Mouse (Mus musculus) liver, adult 2 months (tissue): ENCODE measurements around the gene 3110018I06Rik. TPM values are rescaled to one million over a fixed set of nuclear protein-coding genes. Genes with fewer than 3 reads are reported as not detected.

ENCODE experiments used
- DNase-seq: peaks from one replicate; pipeline ENCODE4 v3.0.0-alpha.2; 2011; ENCODE audit warnings: low read depth, low spot score; ENCODE audit errors: extremely low read depth
- H3K27ac ChIP-seq: fragments of 200-500 bp; replicated peaks from 2 replicates; pipeline ENCODE4 v1.5.1; 2012; ENCODE audit warnings: low read depth, mild to moderate bottlenecking, control low read depth, inconsistent platforms, low read length; ENCODE audit not compliant: insufficient read depth
- H3K27me3 ChIP-seq: fragments of 200-500 bp; 2 replicates; pipeline ENCODE4 v1.6.1; 2012; ENCODE audit warnings: mild to moderate bottlenecking, moderate library complexity, low read length, inconsistent platforms; ENCODE audit not compliant: control insufficient read depth, insufficient read depth
- H3K36me3 ChIP-seq: fragments of 200-500 bp; 2 replicates; pipeline ENCODE4 v1.6.1; 2012; ENCODE audit warnings: low read length, inconsistent platforms; ENCODE audit not compliant: control insufficient read depth, insufficient read depth
- H3K4me1 ChIP-seq: fragments of 200-500 bp; 2 replicates; pipeline ENCODE4 v1.6.1; 2011; ENCODE audit warnings: low read length; ENCODE audit not compliant: control insufficient read depth, insufficient read depth
- H3K4me3 ChIP-seq: fragments of 200-500 bp; 2 replicates; pipeline ENCODE4 v1.5.1; 2011; ENCODE audit warnings: low read depth, mild to moderate bottlenecking, control low read depth, low read length, moderate library complexity; ENCODE audit not compliant: insufficient read depth
- H3K79me2 ChIP-seq: fragments of 200-500 bp; 2 replicates; pipeline ENCODE4 v1.6.1; 2012; ENCODE audit warnings: inconsistent platforms, mild to moderate bottlenecking, low read length, moderate library complexity; ENCODE audit not compliant: control insufficient read depth, insufficient read depth
- H3K9ac ChIP-seq: fragments of 200-500 bp; 2 replicates; pipeline ENCODE4 v1.6.1; 2012; ENCODE audit warnings: low read depth, mild to moderate bottlenecking, control low read depth, inconsistent platforms, low read length
- CTCF ChIP-seq: fragments of 200-500 bp; IDR thresholded peaks from 2 replicates; pipeline ENCODE4 v1.5.1; 2011; ENCODE audit warnings: low read depth, low read length, control low read depth
- POLR2A ChIP-seq: fragments of 200-500 bp; IDR thresholded peaks from 2 replicates; pipeline ENCODE4 v1.6.1; 2011; ENCODE audit warnings: low read length, control low read depth; ENCODE audit not compliant: insufficient read depth; ENCODE audit errors: extremely low read depth
- WGBS: fragments of 180-500 bp; shearing (Covaris S2); methylation state at CpG from one replicate; pipeline ENCODE4 v1.1.7; 2018; 5-methylcytosine and 5-hydroxymethylcytosine counted together
- polyA plus RNA-seq: library from polyadenylated mRNA; depleted of rRNA; stranded (reverse); fragments of >200 nt; gene quantifications from 2 replicates; pipeline ENCODE4 v1.2.3, GENCODE M21; 2012
- total RNA-seq: library from RNA; depleted of rRNA; stranded (reverse); fragments of >200 nt; gene quantifications from 2 replicates; pipeline ENCODE4 v1.2.3, GENCODE M21; 2014

The 3110018I06Rik gene
- total and polyA plus RNA-seq, 2 experiments, result not detected

- TF ChIP-seq POLR2A (no peak), CTCF (no peak)
- no peak overlapping the region for H3K27ac ChIP-seq
- no peaks in the 10 kb centered on the region for H3K79me2 ChIP-seq
- H3K4me1 ChIP-seq, result no peaks in the 10 kb centered on the region
- no peak overlapping the region for H3K9ac ChIP-seq
- H3K27me3 ChIP-seq, result no peaks in the 10 kb centered on the region; the same call in 1 of the 2 replicates
- WGBS, result 81% methylated on average over 11 of the region's 11 CpGs
- no peak overlapping the region for H3K4me3 ChIP-seq
- no peak for DNase-seq
- H3K36me3 ChIP-seq, result no peaks in the 10 kb centered on the region
Measured at GRCm38 (mm10) chr12:107516265-107517217, 28.1 kb downstream of the 3110018I06Rik start.

GRCm38 (mm10) chr12:107520941-107521340 is 32.5 kb downstream of the 3110018I06Rik start:
- no peaks in the 10 kb centered on the region for H3K79me2 ChIP-seq
- WGBS, result 86% methylated on average over 3 of the region's 3 CpGs
- DNase-seq, result no peak
- no peak overlapping the region for H3K27ac ChIP-seq
- H3K36me3 ChIP-seq, result no peaks in the 10 kb centered on the region
- no peak overlapping the region for H3K4me3 ChIP-seq
- TF ChIP-seq CTCF, result no peak
- TF ChIP-seq POLR2A, result no peak
- no peaks in the 10 kb centered on the region for H3K4me1 ChIP-seq
- no peak overlapping the region for H3K9ac ChIP-seq
- H3K27me3 ChIP-seq, result no peaks in the 10 kb centered on the region

DNA sequence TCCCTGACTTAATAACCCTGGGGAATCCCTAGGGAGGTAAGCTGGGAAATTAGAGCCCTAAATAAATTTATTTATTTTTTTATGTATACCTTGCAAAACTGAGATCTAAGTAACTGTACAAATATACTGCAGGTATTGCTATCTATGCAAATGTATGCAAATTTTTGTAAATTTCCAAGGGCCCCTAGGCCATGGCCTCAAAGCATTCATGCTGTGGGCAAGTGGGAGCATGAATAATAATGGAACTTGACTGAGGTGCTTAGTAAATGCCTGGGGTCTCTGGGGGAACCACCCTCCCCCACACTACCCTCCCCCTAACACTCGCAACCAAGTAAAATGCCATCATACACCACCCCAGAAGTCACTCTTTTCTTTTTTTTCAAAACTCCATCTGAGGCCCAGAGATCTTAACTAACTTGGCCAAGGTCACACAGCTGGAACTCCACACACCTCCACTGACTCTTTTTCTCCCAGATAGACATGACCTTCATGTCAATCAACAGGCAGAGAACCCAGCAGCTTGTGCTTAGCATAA is 40.0 kb downstream of the 3110018I06Rik start:
- no peaks in the 10 kb centered on the region for H3K36me3 ChIP-seq
- no peaks in the 10 kb centered on the region for H3K27me3 ChIP-seq
- no peaks in the 10 kb centered on the region for H3K4me1 ChIP-seq
- DNase-seq, result no peak
- TF ChIP-seq CTCF (no peak), POLR2A (no peak)
- no peak overlapping the region for H3K27ac ChIP-seq
- WGBS, result 75% methylated on average over 1 of the region's 1 CpGs
- H3K9ac ChIP-seq, result no peak overlapping the region
- H3K4me3 ChIP-seq, result no peak overlapping the region
- H3K79me2 ChIP-seq, result no peaks in the 10 kb centered on the region

DNA sequence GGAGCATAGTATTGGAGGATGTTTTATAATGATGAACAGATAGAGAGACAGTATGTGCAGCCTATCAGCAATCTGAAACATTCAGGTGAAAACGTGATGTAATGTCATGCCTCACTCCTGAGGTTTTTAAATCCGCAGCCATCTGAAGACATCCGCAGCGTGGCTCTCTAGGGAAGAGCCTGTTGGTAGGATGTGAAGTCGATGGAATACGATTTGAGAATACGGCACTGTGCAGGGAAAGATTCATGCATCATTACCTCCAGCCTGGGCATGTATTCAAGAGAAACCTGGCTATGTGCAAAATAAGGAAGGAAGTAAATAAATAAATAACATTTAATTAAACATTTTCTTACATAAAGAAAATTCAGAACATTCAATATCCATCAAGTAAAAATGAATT is 44.4 kb downstream of the 3110018I06Rik start:
- Histone ChIP-seq H3K27ac (no peak overlapping the region), H3K36me3 (no peaks in the 10 kb centered on the region), H3K4me3 (no peak overlapping the region), H3K79me2 (no peaks in the 10 kb centered on the region), H3K27me3 (no peaks in the 10 kb centered on the region), H3K9ac (no peak overlapping the region), H3K4me1 (no peaks in the 10 kb centered on the region)
- 91% methylated on average over 7 of the region's 7 CpGs for WGBS
- TF ChIP-seq CTCF (no peak), POLR2A (no peak)
- DNase-seq, result no peak
